Mouse (Mus musculus) retina, postnatal 7 days (tissue): ENCODE data around the gene Ptprm.

ENCODE experiments used
- DNase-seq: peaks from one replicate; pipeline ENCODE4 v3.0.0-alpha.2; 2012; ENCODE audit warnings: low read depth, low spot score

The Ptprm gene

GRCm38 (mm10) chr17:66990761-66991160, 363.5 kb downstream of the Ptprm start:
- DNase-seq: no peak

GRCm38 (mm10) chr17:66988014-66988413, 366.2 kb downstream of the Ptprm start:
- DNase-seq: no peak

- no peak for DNase-seq
These were observed 372.6 kb downstream of the Ptprm start for GRCm38 (mm10) chr17:66981649-66982048.

GRCm38 (mm10) chr17:66979971-66980370, 374.3 kb downstream of the Ptprm start:
- DNase-seq: no peak

GRCm38 (mm10) chr17:66976490-66976889, 377.8 kb downstream of the Ptprm start:
- no peak for DNase-seq

- DNase-seq: no peak
These were observed 381.3 kb downstream of the Ptprm start for GRCm38 (mm10) chr17:66972976-66973375.

GRCm38 (mm10) chr17:66960986-66961385, 393.3 kb downstream of the Ptprm start:
- DNase-seq: no peak

GRCm38 (mm10) chr17:66960557-66960956, 393.7 kb downstream of the Ptprm start:
- DNase-seq: no peak

- DNase-seq: no peak
These were observed 394.4 kb downstream of the Ptprm start for GRCm38 (mm10) chr17:66959815-66960214.

GRCm38 (mm10) chr17:66958766-66959165, 395.5 kb downstream of the Ptprm start:
- DNase-seq: no peak

GRCm38 (mm10) chr17:66944498-66944897, 409.8 kb downstream of the Ptprm start:
- DNase-seq: no peak

GRCm38 (mm10) chr17:66943539-66943938, 410.7 kb downstream of the Ptprm start:
- no peak for DNase-seq

- DNase-seq: no peak
These were observed 428.6 kb downstream of the Ptprm start for GRCm38 (mm10) chr17:66925611-66926010.

GRCm38 (mm10) chr17:66914696-66915095, 439.6 kb downstream of the Ptprm start:
- DNase-seq: no peak

- DNase-seq: no peak
These were observed 441.7 kb downstream of the Ptprm start for GRCm38 (mm10) chr17:66912533-66912932.

GRCm38 (mm10) chr17:66912120-66912519, 442.1 kb downstream of the Ptprm start:
- DNase-seq: no peak

- no peak for DNase-seq
These were observed 444.4 kb downstream of the Ptprm start for GRCm38 (mm10) chr17:66909901-66910300.

- no peak for DNase-seq
These were observed 445.3 kb downstream of the Ptprm start for GRCm38 (mm10) chr17:66908921-66909320.

- DNase-seq: no peak
These were observed 460.1 kb downstream of the Ptprm start for GRCm38 (mm10) chr17:66894181-66894580.

GRCm38 (mm10) chr17:66891916-66892315, 462.3 kb downstream of the Ptprm start:
- no peak for DNase-seq

- no peak for DNase-seq
These were observed 463.0 kb downstream of the Ptprm start for GRCm38 (mm10) chr17:66891067-66891862.

GRCm38 (mm10) chr17:66882304-66882703, 472.0 kb downstream of the Ptprm start:
- no peak for DNase-seq

GRCm38 (mm10) chr17:66880969-66881701, 473.1 kb downstream of the Ptprm start:
- DNase-seq: no peak
